Mouse (Mus musculus) neutrophil, adult 5-6 weeks (primary cell): ENCODE results near the gene Anxa9. TPM values are rescaled to one million over a fixed set of nuclear protein-coding genes. Genes with fewer than 3 reads are reported as not detected.
A peak's percentile ranks its signal among the peaks of the same experiment; 100 is the strongest.

Experiments used
- ATAC-seq: fragments of 151-379, 151-347 bp; 2 replicates; pipeline ENCODE4 v1.8.0; 2017; ENCODE audit warnings: mild to moderate bottlenecking, moderate TSS enrichment; ENCODE audit not compliant: insufficient number of reproducible peaks, poor library complexity, low FRiP score, severe bottlenecking; ENCODE audit errors: extremely low read depth
- total RNA-seq: library from RNA; stranded (forward); fragments of 200-1000 nt; gene quantifications from 2 replicates; pipeline ENCODE4 v1.2.3, GENCODE M21; 2017

Anxa9 gene
- total RNA-seq, 1 experiment from 2014 or later, result 2.3 TPM

DNA sequence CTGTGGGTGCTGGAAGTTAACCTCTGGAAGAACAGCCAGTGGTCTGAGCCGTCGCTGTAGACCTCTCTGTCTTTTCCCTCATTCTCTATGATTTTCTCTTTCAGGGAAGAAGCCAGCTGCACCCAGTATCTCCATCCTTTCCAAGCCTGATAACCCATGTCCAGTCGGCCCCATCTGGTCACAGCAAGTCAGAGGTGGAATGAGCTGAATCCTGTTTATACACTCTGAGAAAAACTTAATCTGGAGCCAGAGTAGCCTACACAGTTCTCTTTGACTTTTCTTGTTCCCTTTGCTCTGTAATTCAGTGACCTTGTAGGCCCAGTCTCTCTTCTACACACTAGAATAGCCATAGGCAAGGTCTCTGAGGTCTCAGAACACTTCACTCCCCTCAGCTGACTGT is 19.4 kb downstream of the Anxa9 start:
- no peak for ATAC-seq

GRCm38 (mm10) chr3:95286510-95286909 is 20.5 kb downstream of the Anxa9 start:
- no peak for ATAC-seq

DNA sequence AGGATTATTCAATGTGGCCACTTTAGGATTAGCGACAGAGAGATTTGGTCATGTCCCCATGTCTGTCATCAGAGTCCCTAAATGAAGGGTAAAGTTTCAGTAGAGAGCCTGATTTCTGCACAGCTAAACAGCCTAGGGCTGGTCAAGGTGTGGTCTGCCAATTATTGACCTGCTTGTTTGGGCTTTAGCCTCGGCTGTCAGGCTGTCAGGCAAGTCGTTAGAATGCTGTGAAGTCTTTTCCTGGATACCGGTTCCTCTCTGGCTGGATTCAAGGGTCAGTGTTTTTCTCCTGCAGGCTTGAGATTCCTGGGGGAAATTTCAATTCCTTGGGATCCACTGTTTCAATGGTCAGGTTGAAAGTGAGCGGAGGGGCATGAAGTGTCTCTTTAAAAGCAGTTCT is 21.0 kb downstream of the Anxa9 start:
- no peak for ATAC-seq

- no peak for ATAC-seq
Observed at GRCm38 (mm10) chr3:95285390-95285789, 21.6 kb downstream of the Anxa9 start.

DNA sequence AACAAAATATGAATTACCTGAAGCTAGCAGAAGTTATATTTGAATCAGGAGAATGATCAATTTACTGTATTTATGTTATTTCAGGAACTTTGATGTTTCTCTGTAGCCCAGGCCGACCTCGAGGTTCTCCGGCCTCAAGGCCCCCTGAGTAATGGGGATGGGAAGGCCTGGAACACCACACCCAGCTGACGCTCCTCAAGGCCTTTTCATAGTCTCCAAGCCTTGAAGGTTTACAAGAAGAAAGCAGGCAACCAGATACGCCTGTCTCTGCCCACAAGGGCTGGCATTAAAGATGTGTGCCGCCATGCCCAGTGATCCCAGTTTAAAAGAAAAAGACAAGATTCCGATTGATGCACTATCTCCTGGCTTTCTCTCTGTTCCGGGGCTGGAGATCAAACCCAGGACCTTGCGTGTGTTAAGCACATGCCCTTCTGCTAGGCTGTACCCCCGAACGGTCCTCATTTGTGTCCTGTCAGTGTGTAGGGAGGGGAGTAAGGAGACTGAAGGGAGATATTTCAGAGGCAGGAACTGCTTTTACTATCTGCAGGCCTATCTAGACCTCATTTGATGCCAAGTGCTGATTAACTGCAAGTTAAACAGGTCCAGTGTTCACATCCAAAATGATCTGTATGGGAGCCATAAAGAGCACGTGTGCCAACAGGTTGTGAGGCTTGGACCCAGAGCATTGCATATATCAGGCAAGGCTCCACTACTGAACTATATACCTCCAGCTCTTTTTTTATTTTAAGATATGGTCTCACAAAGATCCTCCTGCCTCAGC is 22.3 kb downstream of the Anxa9 start:
- no peak for ATAC-seq

DNA sequence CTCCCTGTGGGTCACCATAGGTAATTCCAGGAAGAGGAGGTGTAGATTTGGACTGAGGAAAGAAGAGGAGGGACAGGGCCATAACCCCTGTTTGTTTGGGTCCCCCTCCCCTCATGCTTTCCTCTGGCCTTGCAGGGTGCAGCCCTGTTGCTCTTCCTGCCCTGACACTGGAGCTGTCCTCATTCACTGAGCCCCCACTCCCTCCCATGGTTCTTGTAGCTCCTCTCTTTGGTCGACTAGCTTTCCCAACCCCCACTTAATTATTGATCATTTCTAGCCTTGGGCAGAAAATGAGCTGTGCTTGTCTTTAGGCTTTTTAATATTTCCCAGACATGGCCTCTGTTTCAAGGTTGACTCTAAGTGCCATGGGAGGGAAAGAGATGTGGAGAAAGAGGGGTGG is 22.9 kb downstream of the Anxa9 start:
- no peak for ATAC-seq

GRCm38 (mm10) chr3:95283589-95283941 is 23.4 kb downstream of the Anxa9 start:
- no peak for ATAC-seq

GRCm38 (mm10) chr3:95282865-95283588 is 23.9 kb downstream of the Anxa9 start:
- ATAC-seq, result no peak

DNA sequence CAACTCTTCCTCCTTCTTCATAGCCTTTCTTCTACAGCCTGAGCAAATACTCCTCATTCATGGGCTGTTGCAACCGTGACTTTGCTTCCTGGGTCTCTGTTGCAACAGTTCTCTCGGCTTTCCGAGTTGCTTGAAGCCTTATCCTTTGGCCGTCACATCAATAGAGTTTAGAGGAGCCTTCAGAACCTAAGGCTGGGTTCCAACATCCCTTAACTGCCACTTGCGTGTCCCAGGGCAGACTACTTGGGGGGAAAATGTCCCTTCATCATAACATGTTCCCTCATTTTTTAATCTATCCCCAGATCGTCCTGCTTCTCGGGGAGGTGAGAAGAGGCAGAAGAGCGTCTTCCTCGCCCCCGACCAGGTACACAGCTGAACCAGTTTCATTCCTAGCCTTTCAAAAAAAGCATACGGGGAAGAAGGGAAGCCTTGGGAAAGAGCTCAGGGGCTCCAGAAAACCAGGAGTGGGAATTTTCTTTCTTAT is 24.6 kb downstream of the Anxa9 start:
- peak; percentile 50 for ATAC-seq

DNA sequence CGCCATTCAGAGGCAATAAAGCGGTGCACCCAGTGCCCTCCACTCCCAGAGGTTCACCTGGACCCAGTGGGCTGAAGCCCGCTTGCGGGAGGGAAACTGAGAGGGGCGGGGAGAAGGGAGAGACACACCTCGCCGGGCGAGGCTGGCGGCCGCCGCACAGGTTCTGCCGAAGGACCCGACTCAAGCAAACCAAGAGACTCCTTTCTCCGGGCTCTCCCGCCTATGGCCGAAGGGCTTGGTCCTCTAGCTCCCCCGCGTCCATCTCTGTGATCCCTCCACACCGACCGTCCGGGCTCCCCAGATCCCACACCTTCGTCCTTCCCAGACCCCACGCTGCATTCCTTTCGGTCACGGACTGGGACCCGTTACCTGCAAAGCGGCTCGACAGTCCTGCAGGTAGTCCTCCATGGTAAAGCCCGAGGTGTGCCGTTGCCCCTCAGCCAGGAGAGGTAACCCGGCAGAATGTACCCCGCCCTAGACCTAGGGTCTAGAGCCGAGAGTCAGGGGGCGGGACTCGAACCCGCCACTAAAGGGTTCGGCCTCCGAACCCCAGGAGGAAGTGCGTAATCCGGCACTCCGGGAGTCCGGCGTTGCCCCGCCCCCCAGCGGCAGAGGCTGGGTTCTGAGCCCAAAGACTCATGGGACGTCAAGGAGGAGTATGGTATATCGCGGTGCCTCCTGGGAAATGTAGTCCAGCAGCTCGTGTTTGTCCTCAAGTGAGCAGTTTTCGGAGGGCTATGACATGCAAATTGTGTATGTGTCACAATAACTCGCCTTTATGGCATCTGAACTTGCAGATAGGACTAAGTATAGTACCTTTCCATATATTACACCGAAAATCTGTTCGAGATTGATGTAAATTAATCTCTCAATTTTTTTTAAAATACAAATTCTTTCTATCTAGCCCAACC is 25.5 kb downstream of the Anxa9 start, which contains the start of the genes Mindy1 and Prune1:
Gene Mindy1, plus strand, starts transcription at position 130 of the 911 bp plus-strand sequence.
Gene Prune1, minus strand, starts transcription at position 861 of the 911 bp plus-strand sequence.
- peak; percentile 95 for ATAC-seq

GRCm38 (mm10) chr3:95280747-95281146 is 26.2 kb downstream of the Anxa9 start:
- ATAC-seq, result no peak

DNA sequence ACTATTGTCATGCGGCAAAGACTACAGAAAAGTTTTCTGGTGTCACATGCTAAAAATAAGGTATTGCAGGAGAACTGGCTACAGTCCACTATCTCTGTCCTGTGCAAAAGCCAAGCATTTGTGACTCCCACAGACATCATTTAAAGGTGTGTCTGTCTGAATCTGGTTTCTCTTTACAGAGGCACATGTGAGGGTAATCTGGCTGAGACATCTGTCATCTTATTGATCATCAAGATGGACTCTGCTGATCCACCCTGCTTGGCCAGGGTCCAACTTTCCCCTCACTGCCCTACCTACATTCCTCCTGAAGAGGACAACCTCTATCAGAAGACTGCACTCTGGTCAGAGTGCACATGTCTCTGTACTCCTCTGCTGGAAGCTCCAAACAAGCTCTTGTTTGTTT is 29.8 kb downstream of the Anxa9 start:
- no peak for ATAC-seq

- no peak for ATAC-seq
Observed at GRCm38 (mm10) chr3:95276428-95276934, 30.5 kb downstream of the Anxa9 start.

- no peak for ATAC-seq
Observed at GRCm38 (mm10) chr3:95275161-95275560, 31.8 kb downstream of the Anxa9 start.

- ATAC-seq, result no peak
Observed at GRCm38 (mm10) chr3:95274453-95274852, 32.5 kb downstream of the Anxa9 start.

DNA sequence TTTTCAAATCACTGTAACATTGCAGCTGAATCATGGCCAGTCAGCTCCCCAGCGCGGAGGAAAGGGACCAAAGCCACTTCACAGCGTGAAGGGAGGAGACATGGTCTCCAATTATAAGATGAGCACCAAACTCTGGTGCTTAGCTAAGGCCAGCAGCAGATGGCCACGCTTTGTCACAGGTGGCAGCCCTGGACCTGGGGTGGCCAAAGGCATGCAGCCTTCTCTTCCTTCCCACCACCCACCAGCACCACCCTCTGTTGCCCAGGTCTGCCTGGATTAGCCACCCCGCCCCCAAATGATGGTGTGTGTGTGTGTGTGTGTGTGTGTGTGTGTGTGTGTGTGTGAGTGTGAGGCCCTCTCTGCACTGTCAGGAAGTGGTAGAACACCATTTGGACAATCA is 33.5 kb downstream of the Anxa9 start:
- ATAC-seq, result no peak

- ATAC-seq, result no peak
Observed at GRCm38 (mm10) chr3:95270766-95271364, 36.1 kb downstream of the Anxa9 start.

GRCm38 (mm10) chr3:95269789-95270188 is 37.2 kb downstream of the Anxa9 start:
- ATAC-seq, result no peak

GRCm38 (mm10) chr3:95267855-95268254 is 39.1 kb downstream of the Anxa9 start:
- no peak for ATAC-seq
